Mouse (Mus musculus): ENCODE data around the gene Fli1. TPM values are rescaled to one million over a fixed set of nuclear protein-coding genes. Genes with fewer than 3 reads are reported as not detected.

Fli1 gene
- polyA plus RNA-seq, 1 experiment from 2014 or later = 15.0 TPM

- peaks cover 18% of the 10 kb centered on the region for H3K4me1 ChIP-seq (replicated peaks; ENCODE audit: control insufficient read depth, insufficient read depth, low read length)
- H3K36me3 ChIP-seq (ENCODE audit: control insufficient read depth, insufficient read depth, low read length) = no peaks in the 10 kb centered on the region
- H3K4me3 ChIP-seq (ENCODE audit: low read depth, low read length) = no peak overlapping the region
- no peaks in the 10 kb centered on the region for H3K27me3 ChIP-seq (replicated peaks; ENCODE audit: control insufficient read depth, insufficient read depth, low read length)
- no peak overlapping the region for H3K9ac ChIP-seq (ENCODE audit: low read length)
- ATAC-seq (replicated peaks; ENCODE audit: low FRiP score, low TSS enrichment, low read depth) (no peak), DNase-seq (ENCODE audit: low spot score) (no peak)
- WGBS = 66% methylated on average over 6 of the region's 6 CpGs
- H3K9me3 ChIP-seq (ENCODE audit: control insufficient read depth, low read length) = no peaks in the 10 kb centered on the region
- H3K27ac ChIP-seq (ENCODE audit: low read depth) = no peak overlapping the region
- H3K4me2 ChIP-seq (ENCODE audit: low read length) = no peak overlapping the region
Measured at GRCm38 (mm10) chr9:32514406-32515058, 28.1 kb downstream of the Fli1 start.

- Histone ChIP-seq H3K27me3 (replicated peaks; ENCODE audit: control insufficient read depth, insufficient read depth, low read length) (no peaks in the 10 kb centered on the region), H3K9ac (ENCODE audit: low read length) (no peak overlapping the region), H3K4me2 (ENCODE audit: low read length) (no peak overlapping the region), H3K27ac (ENCODE audit: low read depth) (no peak overlapping the region), H3K36me3 (ENCODE audit: control insufficient read depth, insufficient read depth, low read length) (no peaks in the 10 kb centered on the region), H3K9me3 (ENCODE audit: control insufficient read depth, low read length) (no peaks in the 10 kb centered on the region), H3K4me3 (ENCODE audit: low read depth, low read length) (no peak overlapping the region), H3K4me1 (replicated peaks; ENCODE audit: control insufficient read depth, insufficient read depth, low read length) (peaks cover 7% of the 10 kb centered on the region)
- DNase-seq (ENCODE audit: low spot score) = no peak
- no peak for ATAC-seq (replicated peaks; ENCODE audit: low FRiP score, low TSS enrichment, low read depth)
- WGBS = 61% methylated on average over 2 of the region's 2 CpGs
Measured at GRCm38 (mm10) chr9:32513471-32513870, 29.2 kb downstream of the Fli1 start.

DNA sequence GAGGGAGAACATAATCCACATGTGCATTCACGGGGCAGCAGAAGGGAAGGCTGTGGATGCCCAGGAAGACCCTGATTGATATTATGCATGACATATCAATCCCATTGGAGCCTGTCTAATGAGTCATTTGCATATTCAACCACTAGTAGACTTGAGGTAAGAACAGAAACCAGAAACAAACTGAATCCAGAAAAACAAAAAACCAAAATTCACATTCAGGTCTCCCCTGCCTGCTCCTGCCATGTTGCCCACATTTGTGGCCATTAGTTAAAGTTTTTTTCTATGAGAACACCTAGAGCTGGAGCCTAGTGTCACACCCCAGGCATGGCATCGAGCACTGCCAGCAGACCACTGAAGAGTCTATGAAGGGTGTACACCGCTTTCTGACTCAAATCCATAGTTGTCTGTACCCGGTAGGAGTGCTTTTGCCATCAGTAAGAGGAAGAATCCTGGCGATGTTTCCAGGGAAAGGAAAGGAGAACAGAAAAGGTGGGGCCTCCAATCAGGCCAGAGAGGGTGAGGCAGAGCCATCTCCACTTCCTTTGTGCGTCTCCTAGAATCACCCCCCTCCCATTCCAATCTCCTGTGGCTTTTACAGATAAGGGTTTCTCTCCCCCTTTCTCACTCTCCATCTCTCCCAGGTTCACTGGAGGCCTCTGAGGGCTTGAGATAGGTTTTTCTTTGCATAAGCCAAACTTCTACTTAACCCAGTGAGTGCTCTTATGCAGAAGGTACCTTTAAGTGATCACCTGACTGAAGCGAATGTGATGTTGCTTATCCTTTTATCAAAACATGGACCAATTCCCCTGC, 32.0 kb downstream of the Fli1 start:
- DNase-seq (ENCODE audit: low spot score) = no peak
- ATAC-seq (replicated peaks; ENCODE audit: low FRiP score, low TSS enrichment, low read depth) = no peak
- Histone ChIP-seq H3K27ac (ENCODE audit: low read depth) (no peak overlapping the region), H3K9ac (ENCODE audit: low read length) (no peak overlapping the region), H3K4me2 (ENCODE audit: low read length) (no peak overlapping the region), H3K9me3 (ENCODE audit: control insufficient read depth, low read length) (no peaks in the 10 kb centered on the region), H3K4me3 (ENCODE audit: low read depth, low read length) (no peak overlapping the region), H3K27me3 (replicated peaks; ENCODE audit: control insufficient read depth, insufficient read depth, low read length) (no peaks in the 10 kb centered on the region), H3K36me3 (ENCODE audit: control insufficient read depth, insufficient read depth, low read length) (no peaks in the 10 kb centered on the region), H3K4me1 (replicated peaks; ENCODE audit: control insufficient read depth, insufficient read depth, low read length) (peaks cover 16% of the 10 kb centered on the region)
- WGBS = 86% methylated on average over 7 of the region's 7 CpGs

DNA sequence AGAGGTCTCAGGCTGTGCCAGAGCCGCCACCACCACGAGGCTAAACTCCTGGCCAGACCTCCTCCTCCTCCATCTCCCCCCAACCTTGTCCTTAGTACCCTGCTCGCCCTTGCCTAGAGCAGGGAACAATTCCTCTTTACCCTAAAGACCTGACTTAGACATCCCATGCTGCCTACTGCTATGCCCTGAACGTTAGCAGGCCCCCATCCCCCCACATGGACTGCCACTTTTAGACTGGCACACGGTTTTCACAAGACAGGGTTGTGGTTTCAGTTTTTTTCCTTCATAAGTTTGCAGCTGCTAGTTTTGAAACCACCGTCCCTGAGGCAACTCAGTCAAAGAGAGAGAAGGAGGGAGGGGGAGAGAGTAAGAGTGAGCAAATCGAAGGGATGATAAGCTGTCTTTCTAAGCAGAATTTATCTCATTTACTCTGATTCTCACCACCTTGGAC, 32.9 kb downstream of the Fli1 start:
- no peak for ATAC-seq (replicated peaks; ENCODE audit: low FRiP score, low TSS enrichment, low read depth)
- Histone ChIP-seq H3K9me3 (ENCODE audit: control insufficient read depth, low read length) (no peaks in the 10 kb centered on the region), H3K4me1 (replicated peaks; ENCODE audit: control insufficient read depth, insufficient read depth, low read length) (peaks cover 16% of the 10 kb centered on the region), H3K27me3 (replicated peaks; ENCODE audit: control insufficient read depth, insufficient read depth, low read length) (no peaks in the 10 kb centered on the region), H3K9ac (ENCODE audit: low read length) (no peak overlapping the region), H3K27ac (ENCODE audit: low read depth) (no peak overlapping the region), H3K4me3 (ENCODE audit: low read depth, low read length) (no peak overlapping the region), H3K36me3 (ENCODE audit: control insufficient read depth, insufficient read depth, low read length) (no peaks in the 10 kb centered on the region), H3K4me2 (ENCODE audit: low read length) (no peak overlapping the region)
- DNase-seq (ENCODE audit: low spot score) = no peak
- WGBS = 64% methylated on average over 7 of the region's 7 CpGs

DNA sequence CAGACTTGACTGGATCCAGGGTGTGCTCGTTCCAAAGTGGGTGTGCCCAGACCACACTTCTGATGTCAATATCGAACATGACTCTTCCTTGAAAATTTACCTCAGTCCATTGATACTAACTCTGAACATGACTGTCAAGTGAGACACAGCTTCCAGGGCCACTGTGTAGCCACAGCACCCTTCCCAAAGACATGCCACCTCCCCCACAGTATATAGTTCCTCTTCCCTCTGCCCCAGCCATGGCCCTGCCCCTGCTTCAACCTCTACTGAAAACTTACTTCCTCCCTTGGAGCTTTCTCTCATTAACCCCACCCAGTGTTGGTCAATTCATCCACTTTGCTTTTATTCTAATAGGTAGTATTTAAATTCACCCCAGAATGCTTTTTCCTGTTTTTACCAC, 34.0 kb downstream of the Fli1 start:
- DNase-seq (ENCODE audit: low spot score) (no peak), ATAC-seq (replicated peaks; ENCODE audit: low FRiP score, low TSS enrichment, low read depth) (no peak)
- Histone ChIP-seq H3K9me3 (ENCODE audit: control insufficient read depth, low read length) (no peaks in the 10 kb centered on the region), H3K36me3 (ENCODE audit: control insufficient read depth, insufficient read depth, low read length) (no peaks in the 10 kb centered on the region), H3K27me3 (replicated peaks; ENCODE audit: control insufficient read depth, insufficient read depth, low read length) (no peaks in the 10 kb centered on the region), H3K4me3 (ENCODE audit: low read depth, low read length) (no peak overlapping the region), H3K4me1 (replicated peaks; ENCODE audit: control insufficient read depth, insufficient read depth, low read length) (peaks cover 20% of the 10 kb centered on the region), H3K27ac (ENCODE audit: low read depth) (no peak overlapping the region), H3K9ac (ENCODE audit: low read length) (no peak overlapping the region), H3K4me2 (ENCODE audit: low read length) (no peak overlapping the region)
- WGBS = 76% methylated on average over 2 of the region's 2 CpGs

GRCm38 (mm10) chr9:32508118-32508517, 34.5 kb downstream of the Fli1 start:
- no peaks in the 10 kb centered on the region for H3K27me3 ChIP-seq (replicated peaks; ENCODE audit: control insufficient read depth, insufficient read depth, low read length)
- no peak overlapping the region for H3K9ac ChIP-seq (ENCODE audit: low read length)
- H3K4me1 ChIP-seq (replicated peaks; ENCODE audit: control insufficient read depth, insufficient read depth, low read length) = peaks cover 22% of the 10 kb centered on the region
- H3K4me2 ChIP-seq (ENCODE audit: low read length) = no peak overlapping the region
- H3K4me3 ChIP-seq (ENCODE audit: low read depth, low read length) = no peak overlapping the region
- no peaks in the 10 kb centered on the region for H3K36me3 ChIP-seq (ENCODE audit: control insufficient read depth, insufficient read depth, low read length)
- H3K27ac ChIP-seq (ENCODE audit: low read depth) = no peak overlapping the region
- 69% methylated on average over 8 of the region's 8 CpGs for WGBS
- ATAC-seq (replicated peaks; ENCODE audit: low FRiP score, low TSS enrichment, low read depth) = no peak
- H3K9me3 ChIP-seq (ENCODE audit: control insufficient read depth, low read length) = no peaks in the 10 kb centered on the region
- DNase-seq (ENCODE audit: low spot score) = no peak

DNA sequence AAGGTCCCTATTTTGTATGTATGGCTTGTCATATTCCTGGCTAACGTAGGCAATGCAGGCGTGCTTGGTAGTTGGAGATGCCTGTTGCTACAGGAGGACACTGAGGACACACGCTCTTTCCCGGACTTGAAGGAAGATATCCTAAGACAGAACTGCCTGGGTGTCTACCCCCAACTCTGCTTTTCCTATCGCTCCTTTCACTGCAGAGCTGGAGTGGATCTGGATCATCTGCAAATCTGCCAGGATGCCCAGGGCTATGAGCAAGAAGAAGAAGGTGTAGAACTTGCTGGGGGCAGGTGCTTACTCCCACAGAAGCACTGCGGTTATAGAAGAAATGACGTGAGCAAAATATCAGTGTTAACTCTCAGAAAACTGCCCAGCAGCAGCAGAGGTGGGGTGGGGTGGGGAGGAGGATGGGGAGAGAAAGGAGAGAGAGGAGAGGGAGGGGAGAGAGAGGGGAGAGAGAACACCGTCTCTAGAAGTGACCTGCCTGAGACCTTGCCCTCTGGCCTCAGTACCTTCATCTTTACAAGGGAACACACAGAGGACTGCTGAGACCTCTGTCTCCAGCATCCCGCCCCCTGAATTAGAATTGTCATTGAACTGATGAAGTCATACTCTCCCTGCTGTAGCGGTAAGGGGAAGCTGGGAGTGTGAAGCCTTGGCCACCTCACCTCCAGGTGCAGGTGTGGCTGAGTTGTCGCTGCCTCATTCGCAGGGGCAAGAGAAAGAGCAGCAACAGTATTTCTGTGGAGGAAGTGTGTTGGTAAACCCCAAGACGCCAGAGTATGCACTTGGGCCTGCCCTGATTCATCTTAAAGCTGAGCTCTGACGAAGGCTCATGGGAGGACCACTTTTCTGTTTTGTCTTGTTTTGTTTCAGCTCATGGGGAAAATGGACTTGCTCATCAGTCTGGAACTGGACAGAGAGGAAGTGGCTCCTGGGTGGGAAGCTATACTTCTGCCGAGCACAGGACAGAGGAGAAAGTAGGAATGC, 35.5 kb downstream of the Fli1 start:
- no peak overlapping the region for H3K9ac ChIP-seq (ENCODE audit: low read length)
- WGBS = 68% methylated on average over 15 of the region's 15 CpGs
- ATAC-seq (replicated peaks; ENCODE audit: low FRiP score, low TSS enrichment, low read depth) = no peak
- H3K9me3 ChIP-seq (ENCODE audit: control insufficient read depth, low read length) = no peaks in the 10 kb centered on the region
- H3K4me1 ChIP-seq (replicated peaks; ENCODE audit: control insufficient read depth, insufficient read depth, low read length) = peaks cover 22% of the 10 kb centered on the region
- H3K27ac ChIP-seq (ENCODE audit: low read depth) = peak overlapping the region; percentile 59; the same call in 1 of the 2 replicates
- DNase-seq (ENCODE audit: low spot score) = no peak
- H3K36me3 ChIP-seq (ENCODE audit: control insufficient read depth, insufficient read depth, low read length) = no peaks in the 10 kb centered on the region
- no peaks in the 10 kb centered on the region for H3K27me3 ChIP-seq (replicated peaks; ENCODE audit: control insufficient read depth, insufficient read depth, low read length)
- H3K4me2 ChIP-seq (ENCODE audit: low read length) = no peak overlapping the region
- H3K4me3 ChIP-seq (ENCODE audit: low read depth, low read length) = no peak overlapping the region

DNA sequence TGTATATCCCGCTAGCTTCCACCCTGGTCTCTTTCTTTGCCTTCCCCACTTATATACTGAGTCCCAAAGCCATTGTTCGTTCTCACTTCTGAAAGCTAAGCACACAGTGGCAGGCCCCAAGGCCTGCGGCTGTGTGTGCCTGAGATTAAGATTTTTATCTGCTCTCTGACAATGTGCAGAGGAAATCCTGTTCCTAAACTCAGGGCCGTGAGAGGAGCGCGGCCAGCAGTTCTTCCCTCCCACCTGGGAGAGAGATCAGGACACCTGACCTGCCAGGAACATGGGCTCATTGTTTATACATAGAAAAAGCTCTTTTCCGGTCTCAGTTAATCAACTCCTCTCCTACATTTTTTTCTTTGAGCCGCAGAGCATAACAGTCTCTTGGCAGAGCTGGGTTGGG, 36.5 kb downstream of the Fli1 start:
- no peak overlapping the region for H3K9ac ChIP-seq (ENCODE audit: low read length)
- H3K27ac ChIP-seq (ENCODE audit: low read depth) = peak overlapping the region; percentile 59
- no peaks in the 10 kb centered on the region for H3K36me3 ChIP-seq (ENCODE audit: control insufficient read depth, insufficient read depth, low read length)
- 21% methylated on average over 8 of the region's 8 CpGs for WGBS
- H3K27me3 ChIP-seq (replicated peaks; ENCODE audit: control insufficient read depth, insufficient read depth, low read length) = no peaks in the 10 kb centered on the region
- H3K9me3 ChIP-seq (ENCODE audit: control insufficient read depth, low read length) = no peaks in the 10 kb centered on the region
- H3K4me3 ChIP-seq (ENCODE audit: low read depth, low read length) = no peak overlapping the region
- DNase-seq (ENCODE audit: low spot score) (no peak), ATAC-seq (replicated peaks; ENCODE audit: low FRiP score, low TSS enrichment, low read depth) (no peak)
- H3K4me1 ChIP-seq (replicated peaks; ENCODE audit: control insufficient read depth, insufficient read depth, low read length) = peaks cover 22% of the 10 kb centered on the region
- no peak overlapping the region for H3K4me2 ChIP-seq (ENCODE audit: low read length)

Measured in intestine, embryonic 14.5 days (tissue).